8 mouse cellular contexts compared by ENCODE assay signal in genomic region chr1:179668013-179668805, GRCm38 (mm10). TPM values are rescaled to one million over a fixed set of nuclear protein-coding genes. Genes with fewer than 3 reads are reported as not detected.
DNase-seq lines count a peak whose midpoint lies in the region; ATAC-seq and TF ChIP-seq lines count a peak whose summit lies in the region.

Sccpdh (plus strand) TSS chr1:179668210.

- in situ Hi-C loops in ES-E14 (cut with MboI; ENCODE audit: low sequenced_read_pairs in 2 of 2, unreplicated experiment in 2 of 2) = no loop called here

- TF ChIP-seq EP300 in liver, postnatal 0 days (IDR thresholded peaks at IDR 0.05; ENCODE audit: low read depth) = no peak

- no peaks in the 10 kb centered on the region for H3K4me1 ChIP-seq in ES-E14 (ENCODE audit: control insufficient read depth in 2 of 2, insufficient read depth in 2 of 2, low read length in 2 of 2, poor library complexity in 1 of 2)
- H3K4me1 ChIP-seq in forebrain, embryonic 16.5 days (replicated peaks; ENCODE audit: control insufficient read depth, insufficient read depth, low read length) = peaks cover 20% of the 10 kb centered on the region
- H3K4me1 ChIP-seq in liver, postnatal 0 days (ENCODE audit: insufficient read depth) = peaks cover 3% of the 10 kb centered on the region; the same call in 1 of the 2 replicates
- peaks cover 30% of the 10 kb centered on the region for H3K4me1 ChIP-seq in neural tube, embryonic 13.5 days (replicated peaks)
- H3K4me1 ChIP-seq in testis, adult 2 months (ENCODE audit: control insufficient read depth, insufficient read depth, low read length) = peaks cover 7% of the 10 kb centered on the region

- peak within 1 kb of the TSS; percentile 80 for H3K9ac ChIP-seq in ES-E14 (ENCODE audit: insufficient read depth, low read depth, low read length, poor library complexity, severe bottlenecking)
- H3K9ac ChIP-seq in forebrain, embryonic 16.5 days (replicated peaks; ENCODE audit: low read depth, low read length) = peak within 1 kb of the TSS; percentile 91
- peak within 1 kb of the TSS; percentile 72 for H3K9ac ChIP-seq in liver, postnatal 0 days (replicated peaks)
- peak within 1 kb of the TSS; percentile 83 for H3K9ac ChIP-seq in neural tube, embryonic 13.5 days

- H3K27me3 ChIP-seq in forebrain, embryonic 16.5 days (replicated peaks; ENCODE audit: control insufficient read depth, insufficient read depth, low read length) = no peaks in the 10 kb centered on the region
- H3K27me3 ChIP-seq in liver, postnatal 0 days (ENCODE audit: insufficient read depth, low read length) = peaks cover 4% of the 10 kb centered on the region
- H3K27me3 ChIP-seq in neural tube, embryonic 13.5 days = no peaks in the 10 kb centered on the region
- no peaks in the 10 kb centered on the region for H3K27me3 ChIP-seq in testis, adult 2 months (ENCODE audit: control insufficient read depth, insufficient read depth, low read length)

- DNase-seq in ES-E14 (ENCODE audit: low read depth, low spot score) = no peak
- peak; percentile 84 for DNase-seq in cerebellum, adult 11-12 months
- DNase-seq in heart, postnatal 25 days (ENCODE audit: low spot score) = peak; percentile 78
- DNase-seq in layer of hippocampus, adult 11-12 months (ENCODE audit: low spot score) = peak; percentile 86
- peak; percentile 88 for DNase-seq in liver, postnatal 0 days

- peak; percentile 97 for ATAC-seq in forebrain, embryonic 16.5 days
- ATAC-seq in liver, postnatal 0 days = peak; percentile 90
- peak; percentile 98 for ATAC-seq in neural tube, embryonic 13.5 days (ENCODE audit: low read depth)

- no peak for TF ChIP-seq CTCF in liver, postnatal 0 days (IDR thresholded peaks at IDR 0.05; ENCODE audit: low read depth)
- no peak for TF ChIP-seq CTCF in testis, adult 2 months (IDR thresholded peaks at IDR 0.05; ENCODE audit: control insufficient read depth, insufficient read depth, insufficient replicate concordance, low read depth, low read length)

- peak within 1 kb of the TSS; percentile 84 for H3K4me2 ChIP-seq in forebrain, embryonic 16.5 days (ENCODE audit: low read length)
- H3K4me2 ChIP-seq in liver, postnatal 0 days (ENCODE audit: low read depth, low read length) = peak within 1 kb of the TSS; percentile 97
- peak within 1 kb of the TSS; percentile 74 for H3K4me2 ChIP-seq in neural tube, embryonic 13.5 days

- WGBS in forebrain, embryonic 16.5 days = 0% methylated on average over 78 of the region's 84 CpGs
- WGBS in liver, postnatal 0 days (ENCODE audit: insufficient replicate concordance) = under 1% methylated on average over 72 of the region's 84 CpGs
- under 1% methylated on average over 80 of the region's 84 CpGs for WGBS in neural tube, embryonic 13.5 days

- intact Hi-C loops in heart, postnatal 25 days (cut with DNase I) = no loop called here

- TF ChIP-seq POLR2A in testis, adult 2 months (IDR thresholded peaks at IDR 0.05; ENCODE audit: control insufficient read depth, low read depth, low read length) = peak; percentile 84

- no peak within 1 kb of the TSS for H3K27ac ChIP-seq in ES-E14 (ENCODE audit: insufficient read depth, low read depth, low read length, poor library complexity, severe bottlenecking)
- peak within 1 kb of the TSS; percentile 65 for H3K27ac ChIP-seq in forebrain, embryonic 16.5 days (ENCODE audit: low read length)
- H3K27ac ChIP-seq in liver, postnatal 0 days (ENCODE audit: low read depth) = peak within 1 kb of the TSS; percentile 16; the same call in 1 of the 2 replicates
- H3K27ac ChIP-seq in neural tube, embryonic 13.5 days (replicated peaks) = peak within 1 kb of the TSS; percentile 90
- peak within 1 kb of the TSS; percentile 95 for H3K27ac ChIP-seq in testis, adult 2 months (ENCODE audit: control insufficient read depth, insufficient read depth, low read depth, low read length)

- H3K4me3 ChIP-seq in ES-E14 (ENCODE audit: insufficient read depth in 1 of 2, low read depth in 1 of 2, low read length in 2 of 2, poor library complexity in 1 of 2, severe bottlenecking in 1 of 2) = peak within 1 kb of the TSS; percentile 90 to 93
- H3K4me3 ChIP-seq in forebrain, embryonic 16.5 days (replicated peaks; ENCODE audit: low read length) = peak within 1 kb of the TSS; percentile 94
- H3K4me3 ChIP-seq in liver, postnatal 0 days (ENCODE audit: low read depth, low read length) = peak within 1 kb of the TSS; percentile 80
- peak within 1 kb of the TSS; percentile 69 for H3K4me3 ChIP-seq in neural tube, embryonic 13.5 days
- H3K4me3 ChIP-seq in testis, adult 2 months (ENCODE audit: control insufficient read depth, low read depth, low read length) = peak within 1 kb of the TSS; percentile 93

- H3K36me3 ChIP-seq in ES-E14 (ENCODE audit: control insufficient read depth, insufficient read depth, low read length, poor library complexity, severe bottlenecking) = no peaks in the 10 kb centered on the region
- H3K36me3 ChIP-seq in forebrain, embryonic 16.5 days (ENCODE audit: control insufficient read depth, insufficient read depth) = no peaks in the 10 kb centered on the region
- H3K36me3 ChIP-seq in liver, postnatal 0 days (replicated peaks; ENCODE audit: insufficient read depth, low read length) = no peaks in the 10 kb centered on the region
- peaks cover 21% of the 10 kb centered on the region for H3K36me3 ChIP-seq in neural tube, embryonic 13.5 days
- no peaks in the 10 kb centered on the region for H3K36me3 ChIP-seq in testis, adult 2 months (ENCODE audit: control insufficient read depth, insufficient read depth, low read length)

- H3K9me3 ChIP-seq in ES-E14 (ENCODE audit: control insufficient read depth, insufficient read depth, low read depth, low read length) = no peaks in the 10 kb centered on the region
- H3K9me3 ChIP-seq in forebrain, embryonic 16.5 days (ENCODE audit: control insufficient read depth, low read length) = no peaks in the 10 kb centered on the region
- no peaks in the 10 kb centered on the region for H3K9me3 ChIP-seq in liver, postnatal 0 days (ENCODE audit: low read length)
- no peaks in the 10 kb centered on the region for H3K9me3 ChIP-seq in neural tube, embryonic 13.5 days

TF ChIP-seq in ES-E14, 5 proteins besides CTCF, POLR2A, EP300 and RAD21:
- TF ChIP-seq ZNF384 (IDR thresholded peaks at IDR 0.05; ENCODE audit: low read depth, low read length) (no peak), CHD2 (IDR thresholded peaks at IDR 0.05; ENCODE audit: low read depth, low read length) (no peak), MAFK (IDR thresholded peaks at IDR 0.05; ENCODE audit: insufficient read depth, low read depth, low read length) (no peak), HCFC1 (IDR thresholded peaks at IDR 0.05; ENCODE audit: borderline replicate concordance, insufficient read depth, low read length) (no peak; the same call in 1 of the 2 replicates), ZC3H11A (IDR thresholded peaks at IDR 0.05; ENCODE audit: borderline replicate concordance, low read depth, low read length) (no peak)

RNA-seq across cellular contexts. Expression of gene Sccpdh, which starts in this region (rescaled TPM):
- 22.1 and 35.8 TPM in 2 replicates for total RNA-seq in ES-E14 (2012; rRNA removed)
- 117 and 128 TPM in 2 replicates for polyA plus RNA-seq in forebrain, embryonic 16.5 days (2015; fragmentation: Nextera tagmentation; extraction: Ambion mirVana)
- 10 to 100 TPM; 56.1 to 61.9 TPM for total RNA-seq in heart, postnatal 25 days (2021)
- 9.0 and 9.9 TPM in 2 replicates for polyA plus RNA-seq in liver, postnatal 0 days (2015; fragmentation: Nextera tagmentation; extraction: Ambion mirVana)
- 156 and 157 TPM in 2 replicates for polyA plus RNA-seq in neural tube, embryonic 13.5 days (2015; fragmentation: Nextera tagmentation; extraction: Ambion mirVana)
- polyA plus RNA-seq in testis, adult 2 months (2012; rRNA removed) = 196 and 222 TPM in 2 replicates

Comparison
In these comparisons a context has a peak if more than half of its experiments do, and no peak if none do; other contexts are left out.
1. RNA of gene Sccpdh (polyA plus RNA-seq): 196 to 222 TPM in testis, adult 2 months, 156 to 157 TPM in neural tube, embryonic 13.5 days and 117 to 128 TPM in forebrain, embryonic 16.5 days; 9.0 to 9.9 TPM in liver, postnatal 0 days; every median in the first group is over 10 times any median in the second.
2. Peak in every context shown above with its lines, with median percentiles within 50 percentile points of each other: H3K4me3 ChIP-seq, H3K9ac ChIP-seq, ATAC-seq and H3K4me2 ChIP-seq.